Mouse (Mus musculus) hematopoietic stem cell, adult 5-6 weeks (primary cell): ENCODE measurements at regions not wholly inside any gene's neighbourhood (a gene's known extent, or its start where the extent isn't known, plus 50 kb on each side); places are given as distances from the start of the nearest gene placed in this dataset.

Source experiments
- ATAC-seq, 2 experiments: fragments of 125-278 bp in 1 of 2; replicated peaks in 1 of 2; 2 replicates each; pipeline ENCODE4 v1.8.0; 2016 to 2017; ENCODE audit warnings: inconsistent platforms in 2 of 2, mild to moderate bottlenecking in 2 of 2, moderate number of reproducible peaks in 2 of 2, low read depth in 1 of 2, moderate TSS enrichment in 1 of 2; ENCODE audit not compliant: low FRiP score in 2 of 2, poor library complexity in 2 of 2, severe bottlenecking in 2 of 2, insufficient read depth in 1 of 2, low TSS enrichment in 1 of 2

GRCm38 (mm10) chr11:17458946-17459345, 201.6 kb downstream of the C1d start:
- no peak for ATAC-seq

DNA sequence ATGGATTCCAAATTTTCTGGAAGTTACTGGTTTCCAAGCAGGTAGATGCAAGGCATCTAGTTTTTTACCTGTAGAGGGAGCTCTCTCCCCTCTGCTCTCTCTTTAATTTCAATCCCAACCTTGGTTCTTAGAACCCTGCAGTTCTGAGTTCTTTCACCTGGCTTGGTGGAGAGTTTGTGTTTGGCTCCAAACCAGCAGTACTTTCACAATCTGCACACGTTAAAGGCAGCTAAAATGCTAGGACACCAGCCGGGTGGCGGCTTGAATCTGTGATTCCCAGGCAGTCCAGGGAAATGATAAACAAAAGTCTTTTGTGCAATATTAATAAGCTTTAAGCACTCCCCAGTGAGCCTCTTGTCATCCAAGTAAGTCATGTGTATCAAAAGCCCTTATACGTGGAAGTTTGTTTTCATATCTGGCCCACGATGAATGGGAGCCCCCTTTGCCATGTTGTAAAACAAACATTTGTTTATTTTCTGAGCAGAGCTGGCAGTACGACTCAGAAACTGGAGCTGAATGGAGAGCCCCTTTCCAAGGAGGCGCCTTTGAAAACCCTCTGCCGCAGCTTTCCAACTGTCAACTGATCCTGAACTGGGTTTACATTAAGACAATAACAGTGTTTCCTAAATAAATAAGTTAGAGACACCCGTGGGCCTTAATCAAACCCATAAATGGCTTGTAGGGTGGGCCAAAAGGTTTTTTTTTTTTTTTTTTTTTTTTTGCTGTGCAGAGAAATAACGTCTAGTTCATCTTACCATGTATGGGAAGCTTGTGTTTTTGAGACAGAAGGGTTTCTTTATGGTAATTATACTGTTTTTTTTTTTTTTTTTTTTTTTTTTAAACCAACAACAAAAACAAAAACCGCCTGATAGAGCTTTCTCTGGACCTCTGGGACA, 202.9 kb downstream of the C1d start:
- ATAC-seq: peak; percentile 45 to 55; a peak in 1 of 4 replicates

DNA sequence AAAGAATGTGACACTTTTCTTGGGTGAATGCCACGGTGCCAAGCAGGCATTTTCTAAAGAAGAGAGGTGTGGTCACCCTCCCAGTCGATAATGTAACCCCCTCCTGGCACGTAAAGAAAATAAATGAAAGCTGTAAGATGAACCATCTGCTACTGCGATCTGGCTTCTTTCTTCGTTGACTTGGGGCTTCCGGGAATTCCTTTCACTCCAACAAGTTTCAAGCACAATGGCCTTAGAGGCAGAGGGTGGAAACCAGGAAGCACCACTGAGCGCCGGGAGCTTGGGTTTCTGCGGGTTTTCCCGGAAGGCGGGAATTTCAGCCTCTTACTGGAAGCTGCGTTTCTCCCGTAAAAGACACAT, 203.5 kb downstream of the C1d start:
- no peak for ATAC-seq

- ATAC-seq: peak in 1 of 2 experiments; percentile 53; a peak in 2 of 4 replicates
Observed at GRCm38 (mm10) chr11:17461701-17462100, 204.3 kb downstream of the C1d start.

DNA sequence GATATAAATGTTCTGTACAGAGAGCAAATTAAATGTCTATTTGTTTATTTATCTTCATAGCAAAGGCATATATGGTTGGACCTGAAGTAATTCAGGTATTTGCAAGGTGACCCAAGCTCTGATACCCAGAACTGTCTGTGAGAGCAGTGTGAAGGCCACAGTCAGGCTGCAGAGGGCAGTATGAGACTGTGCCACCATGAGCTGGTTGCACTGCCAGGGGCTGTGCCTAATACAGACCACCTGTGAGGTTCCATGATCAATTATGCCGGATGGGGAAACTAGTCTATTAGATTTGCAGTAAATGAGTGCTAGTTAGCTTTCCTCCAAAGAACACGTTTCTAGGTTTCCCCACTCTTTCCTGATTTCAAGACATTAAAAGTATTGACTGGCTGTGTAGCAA, 207.5 kb downstream of the C1d start:
- no peak for ATAC-seq

GRCm38 (mm10) chr11:17468431-17469165, 211.2 kb downstream of the C1d start:
- ATAC-seq: no peak

DNA sequence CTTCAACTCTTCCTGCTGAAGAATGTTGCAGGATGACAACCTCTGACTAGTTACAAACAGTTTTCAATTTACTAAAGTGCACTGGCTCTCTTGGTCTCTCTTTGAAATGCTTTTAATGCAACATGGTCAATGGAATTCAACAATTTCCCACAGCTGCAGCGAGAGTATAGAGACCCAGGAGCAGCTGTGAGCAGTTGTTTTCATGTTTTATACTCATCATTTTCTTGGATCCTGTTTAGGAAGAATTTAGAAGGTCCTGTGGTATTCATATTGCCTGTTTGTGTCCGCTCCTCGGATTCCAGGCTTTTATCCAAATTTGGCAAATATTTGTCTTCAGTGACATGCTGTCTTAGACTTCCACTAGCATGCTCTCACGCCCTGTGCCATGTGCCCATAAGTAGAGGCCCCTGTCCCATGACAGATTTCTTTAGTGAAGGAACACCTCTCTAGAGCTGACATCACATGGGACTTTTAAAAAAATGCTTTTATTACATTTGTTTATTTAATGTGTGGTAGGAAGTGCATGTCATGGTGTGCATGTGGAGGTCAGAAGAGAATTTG, 224.1 kb downstream of the C1d start:
- ATAC-seq: no peak

DNA sequence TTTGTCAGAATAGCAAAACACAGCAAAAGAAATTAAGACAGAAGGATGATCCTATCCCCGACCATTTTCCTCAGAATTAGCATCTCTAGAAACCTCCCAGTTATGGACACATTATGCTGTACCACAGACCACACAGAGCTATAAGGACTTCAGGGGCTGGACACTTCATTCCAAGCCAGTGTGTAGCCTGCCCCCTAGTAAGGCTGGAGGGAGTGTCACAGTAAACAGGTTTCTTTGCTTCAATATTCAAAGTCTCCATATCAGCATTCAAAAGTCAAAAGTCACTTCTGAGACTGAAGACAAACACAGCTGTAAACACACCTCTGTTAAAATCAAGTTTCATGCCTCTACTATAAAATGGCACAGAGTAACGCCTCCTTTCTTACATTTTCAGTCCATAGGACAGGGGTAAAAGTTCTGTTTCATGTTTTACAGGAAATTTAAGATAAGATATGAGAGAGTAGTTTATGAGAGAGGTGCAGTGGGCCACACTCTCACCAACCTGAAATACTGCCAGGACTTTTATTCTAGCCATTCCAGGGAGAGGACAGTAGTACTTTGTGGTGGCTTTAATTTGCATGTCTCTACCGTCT, 226.6 kb downstream of the C1d start:
- ATAC-seq: no peak

DNA sequence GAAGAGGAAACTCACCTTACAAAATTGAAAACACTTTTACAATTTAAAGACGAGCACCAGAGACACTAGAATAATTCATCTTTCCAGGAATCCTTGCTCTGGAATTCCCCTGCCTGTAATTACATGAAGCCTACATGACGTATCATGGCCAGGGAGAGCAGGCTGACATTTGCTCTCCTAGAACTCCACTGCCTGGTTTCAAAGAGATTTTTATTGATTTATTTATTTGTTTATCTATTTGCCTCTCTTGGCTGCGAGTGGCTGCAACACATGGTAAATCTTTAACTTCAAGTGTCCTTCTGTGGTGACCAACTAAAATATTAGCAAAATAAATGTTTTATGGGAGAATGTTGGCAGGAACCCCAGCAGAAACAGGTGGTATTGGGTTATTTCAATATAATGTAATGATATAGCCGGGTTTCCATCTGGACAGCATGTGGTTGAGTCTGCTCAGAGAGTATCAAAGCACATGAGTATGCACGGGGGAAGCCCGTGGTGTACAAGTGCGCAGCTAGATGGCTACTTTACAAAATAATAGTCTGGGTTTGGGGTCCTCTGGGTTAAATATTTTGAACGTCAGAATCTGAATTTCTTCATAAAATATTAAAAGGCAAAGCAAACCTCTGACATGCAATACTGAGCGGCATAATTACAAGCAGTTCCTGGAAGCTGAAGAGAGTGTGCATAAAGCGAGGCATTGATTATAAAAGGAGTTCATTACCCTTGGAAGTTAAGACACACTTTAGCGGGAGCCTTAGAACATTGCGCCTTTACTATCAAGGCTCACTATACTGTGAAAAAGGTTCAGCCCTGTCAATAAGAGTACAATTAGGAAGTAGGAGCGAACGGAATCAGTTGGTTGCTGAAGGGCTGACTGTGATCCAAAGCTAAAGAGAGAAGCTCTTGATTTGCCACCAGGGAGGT, 244.0 kb downstream of the C1d start:
- no peak for ATAC-seq

DNA sequence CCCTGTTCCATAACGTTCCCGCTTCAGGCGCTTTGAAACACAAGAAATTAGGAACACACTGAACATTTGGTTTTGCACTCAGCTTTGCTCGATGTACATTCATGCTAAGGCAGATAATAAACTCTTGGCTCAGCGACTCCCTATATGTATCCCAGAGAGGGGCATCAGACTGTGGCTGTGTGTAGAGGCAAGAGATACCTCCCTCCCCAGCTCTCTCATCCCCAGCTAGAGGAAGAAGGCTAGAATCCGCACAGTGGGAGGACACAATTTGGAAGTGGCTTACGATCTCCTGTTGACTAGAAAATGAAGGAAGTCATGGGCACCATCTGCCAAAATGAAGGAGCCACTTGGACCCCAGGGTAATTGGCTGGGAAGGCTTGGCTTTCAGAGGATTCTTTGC, 244.7 kb downstream of the C1d start:
- no peak for ATAC-seq

- no peak for ATAC-seq
Observed at GRCm38 (mm10) chr11:17522220-17522919, 265.0 kb downstream of the C1d start.

DNA sequence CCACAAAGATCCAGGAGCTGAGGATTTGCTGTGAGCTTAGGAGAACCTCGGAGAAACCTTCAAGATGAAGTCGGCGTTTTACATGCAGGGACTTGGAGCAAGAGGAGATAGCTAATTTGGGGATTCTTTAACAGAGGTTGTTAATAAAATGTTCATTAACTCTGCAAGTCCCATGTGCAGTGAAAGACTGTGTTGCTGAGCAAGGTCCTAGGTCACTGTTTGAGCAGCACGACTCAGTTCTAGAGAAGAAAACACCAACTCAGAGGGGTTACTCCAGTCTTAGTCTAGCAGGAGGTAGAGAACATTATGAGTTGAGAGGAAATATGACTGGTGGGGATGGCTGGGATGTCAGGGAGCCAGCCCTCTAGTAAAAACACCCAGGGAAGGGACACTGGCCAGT, 265.9 kb downstream of the C1d start:
- ATAC-seq: no peak

- no peak for ATAC-seq
Observed at GRCm38 (mm10) chr11:17524985-17525775, 267.8 kb downstream of the C1d start.

- no peak for ATAC-seq
Observed at GRCm38 (mm10) chr11:17526476-17526875, 269.1 kb downstream of the C1d start.

- no peak for ATAC-seq
Observed at GRCm38 (mm10) chr11:17528609-17529008, 271.2 kb downstream of the C1d start.

DNA sequence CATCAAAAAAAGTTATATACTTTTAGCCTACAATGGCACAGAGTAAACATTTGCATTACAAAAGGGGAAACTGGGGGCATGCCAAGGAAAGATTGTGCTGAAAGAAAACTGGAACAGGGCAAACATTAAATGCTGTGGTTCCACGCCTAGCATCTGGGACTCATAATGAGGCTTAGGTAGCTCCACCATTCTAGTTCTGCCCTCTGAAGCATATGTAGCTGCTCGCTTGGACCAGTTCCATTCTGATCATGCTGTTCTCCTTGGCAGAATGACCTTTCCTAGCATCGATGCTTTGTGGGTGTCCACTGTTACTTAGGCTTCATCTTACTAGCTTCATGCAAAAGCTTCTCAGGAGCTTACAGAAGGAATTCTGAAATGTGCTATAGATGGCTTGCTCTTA, 276.3 kb downstream of the C1d start:
- ATAC-seq: no peak
